Mouse (Mus musculus) A20 (cell line): ENCODE measurements around the gene Ap1ar.

Experiments
- DNase-seq: peaks from one replicate; pipeline ENCODE4 v3.0.0-alpha.2; 2011; ENCODE audit warnings: low read depth, low spot score

Gene Ap1ar

GRCm38 (mm10) chr3:127757886-127758301 lies 79.4 kb downstream of the Ap1ar start:
- no peak for DNase-seq
